Mouse (Mus musculus) lung, adult 2 months (tissue): ENCODE data around the gene Nbea.

Experiments
- CTCF ChIP-seq: fragments of 200-500 bp; IDR thresholded peaks from 2 replicates; pipeline ENCODE4 v1.5.1; 2011; ENCODE audit warnings: mild to moderate bottlenecking, low read length, control low read depth; ENCODE audit not compliant: insufficient read depth
- POLR2A ChIP-seq: fragments of 200-500 bp; IDR thresholded peaks from 2 replicates; pipeline ENCODE4 v1.6.1; 2011; ENCODE audit warnings: low read depth, mild to moderate bottlenecking, control low read depth, low read length, borderline replicate concordance; ENCODE audit errors: extremely low read depth

DNA sequence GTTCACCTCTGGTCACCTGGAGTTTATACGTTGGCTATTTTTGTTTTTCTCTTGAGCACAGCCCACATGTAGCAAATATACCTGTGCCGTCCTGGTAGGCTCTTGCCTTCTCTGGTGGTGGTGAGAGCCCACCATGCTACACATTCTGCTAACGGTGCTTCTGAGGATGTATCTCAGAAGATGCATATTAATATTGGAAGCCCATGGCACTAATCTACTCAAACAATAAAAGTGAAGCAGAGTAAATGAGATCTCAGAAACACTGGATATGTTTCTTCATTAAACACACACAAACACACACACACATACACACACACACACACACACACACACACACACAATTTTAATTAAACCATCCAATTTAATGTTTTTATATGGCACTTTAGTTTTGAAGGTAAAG lies 469.6 kb downstream of the Nbea start:
- TF ChIP-seq CTCF (no peak), POLR2A (no peak)
